Mouse (Mus musculus) heart, embryonic 14.5 days (tissue): ENCODE results near the gene Xrra1. TPM values are rescaled to one million over a fixed set of nuclear protein-coding genes. Genes with fewer than 3 reads are reported as not detected.

Experiments
- ATAC-seq: fragments of 200-750 bp; cut with Nextera tagmentation; 2 replicates; pipeline ENCODE4 v1.8.0; 2017; ENCODE audit warnings: low read depth, moderate TSS enrichment; ENCODE audit not compliant: insufficient number of reproducible peaks, insufficient read depth, low FRiP score
- H3K27ac ChIP-seq, 2 experiments: fragments of 200-500 bp in 1 of 2; fragments of 300-500 bp in 1 of 2; sonication (generic) in 1 of 2; replicated peaks in 1 of 2; 2 replicates each; pipeline ENCODE4 v1.5.1; 2012 to 2014; ENCODE audit warnings: low read depth in 2 of 2, low read length in 2 of 2, control low read depth in 1 of 2, mild to moderate bottlenecking in 1 of 2, mixed read lengths in 1 of 2; ENCODE audit not compliant: control insufficient read depth in 1 of 2, insufficient read depth in 1 of 2
- H3K27me3 ChIP-seq: fragments of 300-500 bp; sonication (generic); 2 replicates; pipeline ENCODE4 v1.6.1; 2014; ENCODE audit warnings: mild to moderate bottlenecking, low read length, control low read depth; ENCODE audit not compliant: control insufficient read depth, insufficient read depth
- H3K36me3 ChIP-seq: fragments of 300-500 bp; sonication (generic); 2 replicates; pipeline ENCODE4 v1.6.1; 2014; ENCODE audit warnings: mild to moderate bottlenecking, control low read depth, low read length, mixed read lengths; ENCODE audit not compliant: control insufficient read depth, insufficient read depth
- H3K4me1 ChIP-seq, 2 experiments: fragments of 200-500 bp in 1 of 2; fragments of 300-500 bp in 1 of 2; sonication (generic) in 1 of 2; 2 replicates each; pipeline ENCODE4 v1.6.1; 2012 to 2014; ENCODE audit warnings: low read length in 2 of 2, control low read depth in 1 of 2, mixed read lengths in 1 of 2; ENCODE audit not compliant: control insufficient read depth in 2 of 2, insufficient read depth in 2 of 2
- H3K4me2 ChIP-seq: fragments of 300-500 bp; sonication (generic); 2 replicates; pipeline ENCODE4 v1.6.1; 2014; ENCODE audit warnings: mild to moderate bottlenecking, low read length
- H3K4me3 ChIP-seq, 2 experiments: fragments of 200-500 bp in 1 of 2; fragments of 300-500 bp in 1 of 2; sonication (generic) in 1 of 2; 2 replicates each; pipeline ENCODE4 v1.5.1; 2012 to 2014; ENCODE audit warnings: low read length in 2 of 2, mild to moderate bottlenecking in 2 of 2, control low read depth in 1 of 2, low read depth in 1 of 2, moderate library complexity in 1 of 2; ENCODE audit not compliant: control insufficient read depth in 1 of 2, insufficient read depth in 1 of 2
- H3K9ac ChIP-seq: fragments of 300-500 bp; sonication (generic); 2 replicates; pipeline ENCODE4 v1.6.1; 2014; ENCODE audit warnings: mild to moderate bottlenecking, low read length
- H3K9me3 ChIP-seq: fragments of 300-500 bp; sonication (generic); 2 replicates; pipeline ENCODE4 v1.6.1; 2016; ENCODE audit warnings: low read length, control low read depth; ENCODE audit not compliant: control insufficient read depth
- WGBS: fragments of 180-500 bp; shearing (Covaris S2); extraction: QIAGEN DNeasy Blood & Tissue Kit; methylation state at CpG from one replicate; pipeline ENCODE4 v1.1.7; 2014; 5-methylcytosine and 5-hydroxymethylcytosine counted together
- polyA plus RNA-seq: library from polyadenylated mRNA; unstranded; fragments of >200 nt; fragmentation: Nextera tagmentation; extraction: Ambion mirVana; gene quantifications from 2 replicates; pipeline ENCODE4 v1.2.1, GENCODE M21; 2014

Gene Xrra1
- polyA plus RNA-seq, 1 experiment from 2014 or later: 0.09 TPM

DNA sequence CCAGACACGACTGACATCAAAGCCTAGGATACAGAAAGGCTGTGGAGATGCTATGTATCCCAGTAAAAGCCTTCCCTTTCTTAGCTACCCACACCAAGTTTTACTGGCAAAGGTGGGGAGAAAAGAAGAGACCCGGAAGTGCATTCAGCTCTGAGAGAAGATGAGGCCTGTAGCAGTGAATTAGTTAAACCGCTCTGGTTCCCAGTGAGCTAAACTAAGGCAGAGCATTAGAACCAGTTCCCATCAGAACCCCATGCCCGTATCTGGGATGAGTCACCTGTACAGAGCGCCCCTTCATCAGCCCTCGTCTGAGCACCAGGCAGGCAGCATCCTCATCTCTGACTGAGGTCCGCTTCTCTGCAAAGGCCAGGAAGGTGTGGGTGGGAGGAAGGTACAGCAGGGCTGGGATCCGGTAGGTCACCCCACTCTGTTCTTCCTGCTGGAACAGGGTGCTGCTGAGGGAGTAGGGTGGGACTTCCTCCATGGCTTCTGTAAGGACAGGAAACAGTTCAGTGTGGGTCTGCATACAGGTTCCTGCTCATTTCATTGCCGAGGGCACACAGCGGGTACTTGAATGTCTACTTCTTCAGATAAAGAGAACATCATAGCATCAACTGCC is 35.8 kb upstream of the Xrra1 start:
- Histone ChIP-seq H3K27ac (no peak overlapping the region), H3K9ac (no peak overlapping the region), H3K4me2 (no peak overlapping the region), H3K27me3 (no peaks in the 10 kb centered on the region), H3K4me3 (no peak overlapping the region), H3K9me3 (no peaks in the 10 kb centered on the region), H3K4me1 (peaks cover 18 to 24% of the 10 kb centered on the region in 2 experiments), H3K36me3 (peaks cover 6% of the 10 kb centered on the region; the same call in 1 of the 2 replicates)
- no peak for ATAC-seq
- 79% methylated on average over 10 of the region's 10 CpGs for WGBS

DNA sequence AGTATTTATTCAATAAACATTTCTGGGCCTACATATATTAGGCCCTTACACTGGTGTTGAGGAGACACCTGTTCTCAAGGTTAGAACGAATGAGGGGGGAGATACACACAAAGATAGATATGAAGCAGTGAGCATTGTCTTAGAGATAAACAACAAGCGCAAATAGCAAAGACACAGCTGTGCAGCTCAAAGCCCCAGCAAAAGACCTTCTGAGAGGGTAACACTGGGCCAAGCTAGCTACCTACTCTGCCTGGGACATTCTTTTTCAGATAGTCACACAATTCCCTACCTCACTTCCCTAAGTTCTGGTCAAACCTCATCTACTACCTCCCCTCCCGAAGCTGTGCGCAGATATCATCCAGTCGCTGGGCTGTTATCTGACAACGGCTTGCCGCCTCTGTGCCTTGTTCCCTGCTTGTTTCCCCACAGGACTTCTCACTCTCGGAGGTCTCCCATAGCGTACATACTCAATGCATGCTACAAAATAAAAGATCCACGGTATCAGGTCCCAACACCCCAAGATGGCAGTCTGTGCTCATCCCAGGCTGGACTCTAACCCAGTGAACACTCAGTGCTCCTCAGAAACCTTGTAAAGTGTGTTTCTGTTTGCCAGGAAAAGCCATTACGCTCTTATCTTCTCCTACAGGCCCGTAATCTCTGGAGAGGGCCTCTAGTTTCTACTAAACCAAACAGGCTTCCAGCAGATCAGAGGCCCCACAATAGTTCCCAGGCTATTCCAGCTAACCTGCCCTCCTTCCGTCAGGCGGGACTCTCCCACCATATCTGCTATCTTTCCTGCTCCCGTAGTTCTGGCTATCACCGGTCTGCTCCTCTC is 34.0 kb upstream of the Xrra1 start:
- no peak for ATAC-seq
- Histone ChIP-seq H3K27ac (no peak overlapping the region; a peak in 1 of 4 replicates), H3K4me2 (peak overlapping the region; percentile 22), H3K36me3 (peaks cover 6% of the 10 kb centered on the region; the same call in 1 of the 2 replicates), H3K4me3 (no peak overlapping the region), H3K9ac (no peak overlapping the region), H3K27me3 (no peaks in the 10 kb centered on the region), H3K9me3 (no peaks in the 10 kb centered on the region), H3K4me1 (peaks cover 18 to 27% of the 10 kb centered on the region in 2 experiments)
- 20% methylated on average over 16 of the region's 16 CpGs for WGBS

- H3K4me1 ChIP-seq: peaks cover 18 to 27% of the 10 kb centered on the region in 2 experiments
- 67% methylated on average over 9 of the region's 9 CpGs for WGBS
- no peak overlapping the region for H3K4me3 ChIP-seq
- H3K4me2 ChIP-seq: peak overlapping the region; percentile 22
- H3K36me3 ChIP-seq: peaks cover 6% of the 10 kb centered on the region; the same call in 1 of the 2 replicates
- H3K27ac ChIP-seq: no peak overlapping the region
- no peak overlapping the region for H3K9ac ChIP-seq
- no peaks in the 10 kb centered on the region for H3K27me3 ChIP-seq
- ATAC-seq: no peak
- no peaks in the 10 kb centered on the region for H3K9me3 ChIP-seq
Measured at GRCm38 (mm10) chr7:99825511-99825910, 33.4 kb upstream of the Xrra1 start.

- peaks cover 18 to 27% of the 10 kb centered on the region in 2 experiments for H3K4me1 ChIP-seq
- no peak overlapping the region for H3K4me3 ChIP-seq
- H3K36me3 ChIP-seq: peaks cover 6% of the 10 kb centered on the region; the same call in 1 of the 2 replicates
Measured at GRCm38 (mm10) chr7:99826096-99826495, 32.8 kb upstream of the Xrra1 start.

GRCm38 (mm10) chr7:99828083-99828570 is 30.8 kb upstream of the Xrra1 start, which contains the start of gene Neu3:
Gene Neu3 (minus strand): TSS chr7:99828417.
- under 1% methylated on average over 26 of the region's 26 CpGs for WGBS
- no peaks in the 10 kb centered on the region for H3K27me3 ChIP-seq
- H3K9ac ChIP-seq: peak within 1 kb of the TSS; percentile 83
- H3K4me2 ChIP-seq: peak within 1 kb of the TSS; percentile 68
- H3K9me3 ChIP-seq: no peaks in the 10 kb centered on the region
- peaks cover 14 to 22% of the 10 kb centered on the region in 2 experiments for H3K4me1 ChIP-seq
- peaks cover 3% of the 10 kb centered on the region; the same call in 1 of the 2 replicates for H3K36me3 ChIP-seq
- peak within 1 kb of the TSS; percentile 82 to 92 for H3K27ac ChIP-seq
- peak within 1 kb of the TSS; percentile 63 to 68 for H3K4me3 ChIP-seq
- ATAC-seq: peak; percentile 94

More at GRCm38 (mm10) chr7:99826096-99826495, 32.8 kb upstream of the Xrra1 start:
- H3K9ac ChIP-seq: no peak overlapping the region
- no peak overlapping the region for H3K27ac ChIP-seq
- no peaks in the 10 kb centered on the region for H3K27me3 ChIP-seq
- WGBS: 56% methylated on average over 6 of the region's 6 CpGs
- no peak for ATAC-seq
- H3K9me3 ChIP-seq: no peaks in the 10 kb centered on the region
- peak overlapping the region; percentile 32 for H3K4me2 ChIP-seq

- no peak overlapping the region for H3K27ac ChIP-seq
- no peaks in the 10 kb centered on the region for H3K9me3 ChIP-seq
- no peaks in the 10 kb centered on the region for H3K27me3 ChIP-seq
- no peak overlapping the region for H3K4me2 ChIP-seq
- H3K4me1 ChIP-seq: peaks cover 12 to 23% of the 10 kb centered on the region in 2 experiments
- H3K36me3 ChIP-seq: peaks cover 8% of the 10 kb centered on the region
- 80% methylated on average over 5 of the region's 5 CpGs for WGBS
- no peak for ATAC-seq
- no peak overlapping the region for H3K9ac ChIP-seq
- H3K4me3 ChIP-seq: no peak overlapping the region
Measured at GRCm38 (mm10) chr7:99833115-99833845, 25.6 kb upstream of the Xrra1 start.

DNA sequence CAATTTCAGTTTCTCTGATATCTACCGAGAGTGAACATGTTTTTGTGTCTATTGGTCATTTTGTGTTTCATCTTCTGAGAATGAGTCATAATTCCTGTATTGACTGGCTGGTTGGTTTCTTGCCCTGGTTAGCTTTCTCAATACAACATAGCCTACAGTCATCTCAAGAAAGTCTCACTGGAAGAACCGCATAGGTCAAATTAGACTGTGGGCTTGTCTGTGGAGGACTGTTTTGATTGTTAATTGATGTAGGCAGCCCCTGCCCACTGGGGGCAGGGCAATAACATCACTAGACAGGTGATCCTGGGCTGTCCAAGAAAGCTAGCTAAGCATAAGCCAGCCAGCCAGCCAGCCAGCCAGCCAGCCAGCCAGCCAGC is 25.1 kb upstream of the Xrra1 start:
- Histone ChIP-seq H3K9me3 (no peaks in the 10 kb centered on the region), H3K4me1 (peaks cover 12 to 20% of the 10 kb centered on the region in 2 experiments), H3K27me3 (no peaks in the 10 kb centered on the region), H3K9ac (no peak overlapping the region), H3K4me2 (no peak overlapping the region), H3K27ac (no peak overlapping the region), H3K4me3 (no peak overlapping the region), H3K36me3 (peaks cover 14% of the 10 kb centered on the region)
- ATAC-seq: no peak
- 85% methylated on average over 2 of the region's 2 CpGs for WGBS
